Mouse (Mus musculus) ES-Bruce4 (cell line): Measurements from ENCODE around the gene Oxsr1.

Source experiments
- CTCF ChIP-seq: IDR thresholded peaks from one replicate; pipeline ENCODE4 v1.8.1; 2011; ENCODE audit warnings: low read depth, low read length
- POLR2A ChIP-seq: IDR thresholded peaks from one replicate; pipeline ENCODE4 v1.8.1; 2011; ENCODE audit warnings: low read length; ENCODE audit not compliant: insufficient read depth

DNA sequence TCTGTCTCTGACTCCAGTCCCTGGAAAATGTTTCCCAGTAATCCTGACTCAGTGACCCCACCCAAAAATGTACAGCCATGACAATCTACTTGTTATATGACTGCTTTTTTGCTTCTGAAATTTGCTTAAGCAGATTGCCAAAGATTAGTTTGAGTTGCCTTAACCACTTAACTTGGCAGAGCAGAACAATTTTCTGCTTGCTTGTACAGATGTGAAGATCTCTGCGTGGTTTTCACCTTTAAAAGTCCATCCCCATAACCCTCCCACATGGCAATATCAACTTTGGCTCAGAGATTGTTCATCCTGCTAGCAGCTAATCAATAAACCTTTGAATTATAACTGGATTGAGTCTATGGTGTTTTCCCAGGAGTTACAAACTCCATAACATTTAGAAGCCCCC, 13.2 kb downstream of the Oxsr1 start:
- TF ChIP-seq POLR2A (no peak), CTCF (no peak)
